Mouse (Mus musculus): ENCODE results near the gene Ascc3. TPM values are rescaled to one million over a fixed set of nuclear protein-coding genes. Genes with fewer than 3 reads are reported as not detected.

Ascc3 gene
- polyA plus RNA-seq, 1 experiment from 2014 or later = 11.1 TPM

DNA sequence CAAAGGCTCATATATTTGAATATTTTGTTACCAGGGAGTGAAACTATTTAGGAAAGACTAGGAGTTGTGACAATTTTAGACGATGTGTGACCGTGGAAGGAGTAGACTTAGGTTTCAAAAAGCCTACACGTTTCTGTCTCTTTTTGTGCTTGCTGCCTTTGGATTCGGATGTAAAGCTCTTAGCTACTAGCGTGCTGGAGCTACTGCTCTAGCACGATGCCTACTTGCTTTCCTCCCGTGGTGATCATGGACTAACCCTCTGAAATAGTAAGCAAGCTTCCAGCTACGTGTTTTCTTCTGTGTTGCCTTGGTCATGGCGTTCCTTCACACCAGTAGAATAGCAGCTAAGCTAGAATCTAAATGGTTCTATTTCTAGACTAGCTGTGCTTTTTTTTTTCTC is 21.4 kb downstream of the Ascc3 start:
- H3K36me3 ChIP-seq (ENCODE audit: insufficient read depth, low read length) = no peaks in the 10 kb centered on the region; the same call in 1 of the 2 replicates
- no peak for DNase-seq (ENCODE audit: low spot score)
- no peak overlapping the region for H3K4me2 ChIP-seq (ENCODE audit: low read length)
- no peak overlapping the region for H3K9ac ChIP-seq (ENCODE audit: low read depth, low read length)
- no peak overlapping the region for H3K4me3 ChIP-seq (replicated peaks; ENCODE audit: low read depth, low read length)
- 95% methylated on average over 9 of the region's 9 CpGs for WGBS
- H3K4me1 ChIP-seq (replicated peaks; ENCODE audit: insufficient read depth, low read length) = no peaks in the 10 kb centered on the region
- no peak for ATAC-seq (replicated peaks; ENCODE audit: low FRiP score, low read depth)
- H3K9me3 ChIP-seq (replicated peaks; ENCODE audit: low read length) = no peaks in the 10 kb centered on the region
- TF ChIP-seq CTCF (IDR thresholded peaks at IDR 0.05; ENCODE audit: low read depth) = no peak
- H3K27ac ChIP-seq = no peak overlapping the region
- H3K27me3 ChIP-seq (ENCODE audit: insufficient read depth, low read length) = no peaks in the 10 kb centered on the region

DNA sequence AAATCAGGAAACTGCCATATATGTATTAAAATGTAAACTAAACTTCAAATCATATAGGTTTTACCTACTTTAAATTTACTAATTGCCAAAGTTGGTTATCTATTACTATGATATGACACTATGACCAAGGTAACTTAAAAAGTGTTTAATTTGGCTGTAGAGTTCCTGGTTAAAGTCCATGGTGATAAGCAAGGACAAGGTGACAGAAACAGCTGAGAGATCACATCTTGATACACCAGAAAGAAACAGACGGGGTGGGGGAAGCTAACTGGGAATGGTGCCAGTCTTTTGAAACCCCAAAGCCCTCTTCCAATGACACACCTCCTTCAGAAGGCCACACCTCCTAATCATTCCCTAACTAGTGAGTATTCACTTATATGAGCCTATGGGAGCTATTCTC is 33.4 kb downstream of the Ascc3 start:
- TF ChIP-seq CTCF (IDR thresholded peaks at IDR 0.05; ENCODE audit: low read depth) = no peak
- Histone ChIP-seq H3K9me3 (replicated peaks; ENCODE audit: low read length) (no peaks in the 10 kb centered on the region), H3K4me3 (replicated peaks; ENCODE audit: low read depth, low read length) (no peak overlapping the region), H3K36me3 (ENCODE audit: insufficient read depth, low read length) (0 out of 2 replicates have a peak, but pooled peaks cover 3% of the 10 kb centered on the region), H3K4me1 (replicated peaks; ENCODE audit: insufficient read depth, low read length) (no peaks in the 10 kb centered on the region), H3K27me3 (ENCODE audit: insufficient read depth, low read length) (no peaks in the 10 kb centered on the region), H3K4me2 (ENCODE audit: low read length) (no peak overlapping the region), H3K9ac (ENCODE audit: low read depth, low read length) (no peak overlapping the region), H3K27ac (no peak overlapping the region)
- no peak for ATAC-seq (replicated peaks; ENCODE audit: low FRiP score, low read depth)
- DNase-seq (ENCODE audit: low spot score) = no peak
- WGBS = 61% methylated on average over 1 of the region's 1 CpGs

DNA sequence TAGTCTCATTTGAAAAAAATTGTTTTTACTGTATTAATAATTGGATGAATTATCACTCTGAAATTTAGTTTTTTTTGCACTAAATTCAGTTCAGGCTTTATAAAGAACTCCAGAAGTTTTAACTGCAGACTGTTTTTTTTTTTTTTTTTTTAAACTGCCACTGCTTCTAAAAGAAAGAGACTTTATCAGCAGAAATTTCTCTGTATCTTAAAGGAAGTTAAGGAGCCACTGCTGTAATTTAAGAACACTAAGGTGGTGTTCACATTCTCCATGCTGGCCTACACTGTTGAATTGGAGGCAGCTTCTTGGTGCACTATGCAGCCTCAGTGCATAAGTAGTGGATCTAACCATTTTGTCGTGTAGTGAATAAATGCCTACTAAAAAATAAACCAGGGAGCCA is 47.1 kb downstream of the Ascc3 start:
- Histone ChIP-seq H3K9ac (ENCODE audit: low read depth, low read length) (no peak overlapping the region), H3K4me1 (replicated peaks; ENCODE audit: insufficient read depth, low read length) (no peaks in the 10 kb centered on the region), H3K9me3 (replicated peaks; ENCODE audit: low read length) (no peaks in the 10 kb centered on the region), H3K4me2 (ENCODE audit: low read length) (no peak overlapping the region), H3K36me3 (ENCODE audit: insufficient read depth, low read length) (no peaks in the 10 kb centered on the region), H3K27ac (no peak overlapping the region), H3K27me3 (ENCODE audit: insufficient read depth, low read length) (no peaks in the 10 kb centered on the region), H3K4me3 (replicated peaks; ENCODE audit: low read depth, low read length) (no peak overlapping the region)
- no peak for DNase-seq (ENCODE audit: low spot score)
- WGBS = 84% methylated on average over 1 of the region's 1 CpGs
- no peak for ATAC-seq (replicated peaks; ENCODE audit: low FRiP score, low read depth)
- no peak for TF ChIP-seq CTCF (IDR thresholded peaks at IDR 0.05; ENCODE audit: low read depth)

GRCm38 (mm10) chr10:50650612-50651011 is 58.1 kb downstream of the Ascc3 start:
- 0 out of 2 replicates have a peak, but pooled peaks cover 4% of the 10 kb centered on the region for H3K36me3 ChIP-seq (ENCODE audit: insufficient read depth, low read length)
- ATAC-seq (replicated peaks; ENCODE audit: low FRiP score, low read depth) (no peak), DNase-seq (ENCODE audit: low spot score) (no peak)
- no peak overlapping the region for H3K27ac ChIP-seq
- no peak overlapping the region for H3K4me2 ChIP-seq (ENCODE audit: low read length)
- no peaks in the 10 kb centered on the region for H3K27me3 ChIP-seq (ENCODE audit: insufficient read depth, low read length)
- no peak for TF ChIP-seq CTCF (IDR thresholded peaks at IDR 0.05; ENCODE audit: low read depth)
- WGBS = 81% methylated on average over 8 of the region's 8 CpGs
- no peak overlapping the region for H3K9ac ChIP-seq (ENCODE audit: low read depth, low read length)
- H3K9me3 ChIP-seq (replicated peaks; ENCODE audit: low read length) = no peaks in the 10 kb centered on the region
- H3K4me1 ChIP-seq (replicated peaks; ENCODE audit: insufficient read depth, low read length) = no peaks in the 10 kb centered on the region
- no peak overlapping the region for H3K4me3 ChIP-seq (replicated peaks; ENCODE audit: low read depth, low read length)

DNA sequence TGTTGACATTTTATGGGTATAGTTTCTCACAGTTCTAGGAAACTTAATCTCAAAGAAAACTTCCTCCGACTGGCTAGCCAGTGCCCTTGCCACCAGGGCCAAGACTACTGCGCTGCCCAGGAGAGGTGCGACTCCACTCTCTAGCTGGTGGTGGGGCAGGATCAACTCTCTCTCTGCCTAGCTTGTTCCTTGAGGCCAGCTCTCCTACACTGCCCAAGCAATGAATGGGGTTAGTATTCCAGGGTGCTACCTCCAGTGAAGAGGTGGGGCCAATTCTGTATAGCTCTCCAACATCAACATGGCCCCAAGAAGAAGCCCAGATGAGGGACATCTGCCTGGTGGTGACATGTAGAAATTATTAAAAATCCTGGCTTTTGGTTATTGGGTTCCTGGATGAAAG is 61.1 kb downstream of the Ascc3 start:
- ATAC-seq (replicated peaks; ENCODE audit: low FRiP score, low read depth) (no peak), DNase-seq (ENCODE audit: low spot score) (no peak)
- Histone ChIP-seq H3K4me3 (replicated peaks; ENCODE audit: low read depth, low read length) (no peak overlapping the region), H3K27ac (no peak overlapping the region), H3K4me1 (replicated peaks; ENCODE audit: insufficient read depth, low read length) (no peaks in the 10 kb centered on the region), H3K36me3 (ENCODE audit: insufficient read depth, low read length) (0 out of 2 replicates have a peak, but pooled peaks cover 4% of the 10 kb centered on the region), H3K4me2 (ENCODE audit: low read length) (no peak overlapping the region), H3K9ac (ENCODE audit: low read depth, low read length) (no peak overlapping the region), H3K9me3 (replicated peaks; ENCODE audit: low read length) (no peaks in the 10 kb centered on the region), H3K27me3 (ENCODE audit: insufficient read depth, low read length) (no peaks in the 10 kb centered on the region)
- TF ChIP-seq CTCF (IDR thresholded peaks at IDR 0.05; ENCODE audit: low read depth) = no peak
- WGBS = 88% methylated on average over 3 of the region's 3 CpGs

GRCm38 (mm10) chr10:50657352-50657751 is 64.9 kb downstream of the Ascc3 start:
- H3K4me2 ChIP-seq (ENCODE audit: low read length) = no peak overlapping the region
- no peak overlapping the region for H3K4me3 ChIP-seq (replicated peaks; ENCODE audit: low read depth, low read length)
- H3K4me1 ChIP-seq (replicated peaks; ENCODE audit: insufficient read depth, low read length) = no peaks in the 10 kb centered on the region
- 0 out of 2 replicates have a peak, but pooled peaks cover 4% of the 10 kb centered on the region for H3K36me3 ChIP-seq (ENCODE audit: insufficient read depth, low read length)
- H3K9me3 ChIP-seq (replicated peaks; ENCODE audit: low read length) = no peaks in the 10 kb centered on the region
- peak; percentile 64; the same call in 1 of the 2 replicates for TF ChIP-seq CTCF (IDR thresholded peaks at IDR 0.05; ENCODE audit: low read depth)
- DNase-seq (ENCODE audit: low spot score) (peak; percentile 67), ATAC-seq (replicated peaks; ENCODE audit: low FRiP score, low read depth) (no peak)
- no peaks in the 10 kb centered on the region for H3K27me3 ChIP-seq (ENCODE audit: insufficient read depth, low read length)
- 43% methylated on average over 1 of the region's 1 CpGs for WGBS
- no peak overlapping the region for H3K27ac ChIP-seq
- H3K9ac ChIP-seq (ENCODE audit: low read depth, low read length) = no peak overlapping the region

GRCm38 (mm10) chr10:50671517-50671916 is 79.0 kb downstream of the Ascc3 start:
- Histone ChIP-seq H3K9ac (ENCODE audit: low read depth, low read length) (no peak overlapping the region), H3K27ac (no peak overlapping the region), H3K4me1 (replicated peaks; ENCODE audit: insufficient read depth, low read length) (no peaks in the 10 kb centered on the region), H3K4me2 (ENCODE audit: low read length) (no peak overlapping the region), H3K36me3 (ENCODE audit: insufficient read depth, low read length) (no peaks in the 10 kb centered on the region), H3K4me3 (replicated peaks; ENCODE audit: low read depth, low read length) (no peak overlapping the region), H3K9me3 (replicated peaks; ENCODE audit: low read length) (no peaks in the 10 kb centered on the region), H3K27me3 (ENCODE audit: insufficient read depth, low read length) (no peaks in the 10 kb centered on the region)
- ATAC-seq (replicated peaks; ENCODE audit: low FRiP score, low read depth) (no peak), DNase-seq (ENCODE audit: low spot score) (no peak)
- 86% methylated on average over 5 of the region's 5 CpGs for WGBS
- TF ChIP-seq CTCF (IDR thresholded peaks at IDR 0.05; ENCODE audit: low read depth) = no peak
